Mouse (Mus musculus): Measurements from ENCODE around the gene Ackr4.

DNA sequence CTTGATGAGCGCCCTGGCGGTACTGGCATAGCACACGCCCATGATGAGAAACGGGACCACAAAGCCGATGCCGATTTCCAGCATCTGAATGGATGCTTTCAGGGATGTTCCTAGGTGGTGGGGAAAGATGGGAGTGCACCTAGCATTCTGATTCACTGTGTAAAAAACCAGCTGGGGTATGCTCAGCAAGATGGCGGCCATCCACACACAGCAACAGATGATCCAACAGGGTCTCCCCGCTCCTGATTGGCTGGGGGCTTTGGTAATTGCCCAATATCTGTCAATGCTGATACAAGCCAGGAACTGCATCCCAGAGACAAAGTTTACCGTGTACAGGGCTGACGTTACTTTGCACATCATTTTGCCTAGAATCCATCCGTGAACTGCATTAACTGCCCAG, 27.7 kb downstream of the Ackr4 start:
- TF ChIP-seq CTCF (IDR thresholded peaks at IDR 0.05; ENCODE audit: low read depth, low read length) (no peak), POLR2A (IDR thresholded peaks at IDR 0.05; ENCODE audit: insufficient read depth, low read length) (no peak)
